Mouse (Mus musculus): ENCODE data around the gene Slc9a2.

- TF ChIP-seq CTCF (IDR thresholded peaks at IDR 0.05; ENCODE audit: control insufficient read depth, insufficient read depth, insufficient replicate concordance, low read depth, low read length) (no peak), POLR2A (IDR thresholded peaks at IDR 0.05; ENCODE audit: control insufficient read depth, low read depth, low read length) (no peak)
These were observed 85.1 kb downstream of the Slc9a2 start for GRCm38 (mm10) chr1:40765521-40765920.

All from testis, adult 2 months (tissue).